In the genomic region with DNA sequence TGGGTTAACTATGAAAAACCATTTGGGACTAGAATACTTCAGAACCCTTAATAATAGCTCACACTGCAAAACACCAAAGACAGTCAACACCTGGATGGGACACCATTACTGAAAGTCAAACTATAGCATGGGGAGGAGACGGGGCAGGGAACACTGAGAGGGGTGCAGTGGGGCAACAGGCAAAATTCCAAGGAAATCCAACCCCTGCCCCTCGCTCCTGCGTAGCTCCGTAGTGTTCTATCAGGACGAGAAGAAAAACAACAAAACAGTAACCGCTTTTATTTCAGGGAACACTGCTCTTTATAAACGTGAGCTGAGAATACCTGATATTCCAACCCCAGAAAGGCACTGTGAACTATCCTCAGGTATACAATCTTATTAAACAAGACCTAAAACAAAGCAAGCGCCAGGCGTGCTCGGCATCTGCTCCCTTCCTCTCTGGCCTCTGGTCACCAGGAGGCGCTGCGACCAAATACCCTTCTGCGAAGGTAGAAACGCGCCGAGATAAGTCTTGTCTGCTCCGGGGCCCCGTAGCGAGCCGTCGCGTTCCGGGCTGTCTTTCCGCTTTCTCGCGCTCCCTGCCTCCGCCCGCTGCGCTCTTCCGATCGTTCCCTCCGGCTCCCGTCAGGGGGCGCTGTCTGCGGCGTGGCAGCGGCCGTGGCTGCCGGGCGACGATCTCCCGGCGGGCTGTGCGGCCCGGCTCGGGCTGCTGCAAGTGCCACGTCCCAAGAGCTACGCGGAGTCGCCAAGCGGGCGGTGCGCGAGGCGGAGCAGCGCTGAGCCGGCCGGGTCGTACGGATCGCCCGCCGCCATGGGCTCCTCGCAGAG, we compare ENCODE assay signal across 1 mouse cellular context.
TF ChIP-seq lines count a peak whose summit lies in the region.

Gene Gorasp2, plus strand, starts transcription at position 690 of the 828 bp plus-strand sequence.

TF ChIP-seq in MEL, 35 proteins besides CTCF, POLR2A, EP300 and RAD21 (continued from another document):
- no peak for TF ChIP-seq TAL1 (IDR thresholded peaks at IDR 0.05; ENCODE audit: low read length)
- peak; percentile 65 for TF ChIP-seq SMC3 (IDR thresholded peaks at IDR 0.05; ENCODE audit: low read depth, low read length)
- TF ChIP-seq E2F4 (IDR thresholded peaks at IDR 0.05; ENCODE audit: borderline replicate concordance, low read depth, low read length) = no peak
- no peak for TF ChIP-seq POLR2AphosphoS5 (IDR thresholded peaks at IDR 0.05; ENCODE audit: borderline replicate concordance, low read depth, low read length)
- no peak for TF ChIP-seq MYB (IDR thresholded peaks at IDR 0.05; ENCODE audit: low read depth, low read length)
- no peak; the same call in 1 of the 2 replicates for TF ChIP-seq CHD2 (IDR thresholded peaks at IDR 0.05; ENCODE audit: low read length)
- TF ChIP-seq SIN3A (IDR thresholded peaks at IDR 0.05; ENCODE audit: low read length) = peak; percentile 94
- TF ChIP-seq ZC3H11A (IDR thresholded peaks at IDR 0.05; ENCODE audit: low read depth, low read length) = peak; percentile 44
- TF ChIP-seq MEF2A (IDR thresholded peaks at IDR 0.05; ENCODE audit: extremely low read depth, insufficient replicate concordance, low read depth, low read length, poor library complexity, severe bottlenecking) = peak; percentile 75
- TF ChIP-seq ZKSCAN1 (IDR thresholded peaks at IDR 0.05; ENCODE audit: low read depth, low read length) = no peak
- peak; percentile 77 for TF ChIP-seq TCF12 (IDR thresholded peaks at IDR 0.05; ENCODE audit: low read depth, low read length)
- TF ChIP-seq NRF1 (IDR thresholded peaks at IDR 0.05; ENCODE audit: insufficient read depth, low read depth, low read length, poor library complexity, severe bottlenecking) = no peak
- peak; percentile 90; the same call in 1 of the 2 replicates for TF ChIP-seq POLR2AphosphoS2 (IDR thresholded peaks at IDR 0.05; ENCODE audit: low read length)
- TF ChIP-seq MYC (IDR thresholded peaks at IDR 0.05; ENCODE audit: low read depth, low read length) = peak; percentile 89
- no peak for TF ChIP-seq ZNF384 (IDR thresholded peaks at IDR 0.05; ENCODE audit: low read depth, low read length)
- peak; percentile 93 for TF ChIP-seq MAZ (IDR thresholded peaks at IDR 0.05; ENCODE audit: low read depth, low read length)
TF ChIP-seq in MEL: peak in this region for 23.
